Mouse (Mus musculus) lung, postnatal 0 days (tissue): Measurements from ENCODE around the gene P4ha1.

ENCODE experiments used
- CTCF ChIP-seq: IDR thresholded peaks from 2 replicates; pipeline ENCODE4 v1.5.1; 2016; ENCODE audit warnings: antibody characterized with exemption, mild to moderate bottlenecking
- EP300 ChIP-seq: IDR thresholded peaks from 2 replicates; pipeline ENCODE4 v1.6.1; 2016; ENCODE audit warnings: antibody characterized with exemption, mild to moderate bottlenecking, control low read depth

GRCm38 (mm10) chr10:59363208-59363607 lies 40.1 kb downstream of the P4ha1 start:
- TF ChIP-seq CTCF (no peak), EP300 (no peak)
